Mouse (Mus musculus): ENCODE results near the gene Ermard.

Ermard gene

DNA sequence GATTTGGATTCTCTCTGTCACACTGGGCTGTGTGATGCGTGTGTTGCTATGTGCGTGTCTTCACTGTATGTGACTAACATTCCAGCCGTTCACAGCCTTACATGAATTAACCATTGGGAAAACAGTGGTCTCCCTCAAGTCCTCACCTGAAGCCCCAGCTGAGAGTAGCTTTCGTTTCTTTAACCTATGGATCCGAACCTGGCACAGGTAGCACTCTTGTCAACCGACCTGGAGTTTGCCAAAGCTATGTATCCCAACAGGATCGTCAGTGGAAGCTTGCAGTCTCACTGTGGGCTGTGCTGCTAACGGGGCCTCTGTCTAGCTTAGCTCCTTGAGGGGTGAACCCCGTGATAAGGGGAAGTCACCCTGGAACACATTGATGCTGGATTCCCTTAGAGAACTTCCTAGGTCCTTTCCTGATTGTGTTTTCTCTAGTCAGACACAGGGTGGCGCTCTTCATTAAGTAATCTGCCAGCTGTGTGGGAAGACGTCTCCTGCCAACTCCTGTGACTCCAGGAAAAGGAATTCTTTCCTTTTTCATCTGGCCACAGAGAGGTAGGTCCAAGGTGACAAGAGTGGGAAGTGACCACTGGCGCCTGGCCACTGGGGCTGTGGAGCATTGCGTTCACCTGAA is 24.5 kb downstream of the Ermard start:
- DNase-seq: peak; percentile 80 to 83

DNA sequence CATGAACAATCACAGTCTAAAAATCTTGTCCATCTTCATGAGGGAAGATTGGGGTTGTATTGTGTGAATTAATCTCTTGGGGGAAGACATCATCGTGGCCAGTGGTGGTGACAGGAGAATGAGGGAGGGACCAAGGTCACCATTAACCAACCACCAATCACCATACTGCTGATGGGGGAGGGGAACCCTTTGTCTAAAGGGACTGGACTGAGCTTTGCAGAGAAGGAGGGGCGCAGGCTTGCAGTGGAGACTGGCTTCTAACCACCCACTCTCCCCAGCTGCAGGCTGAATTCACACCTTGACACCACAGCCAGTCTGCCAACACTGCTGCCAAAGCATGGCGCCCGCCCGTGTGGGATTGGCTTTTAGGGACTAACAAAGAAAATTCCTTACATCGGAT is 25.1 kb downstream of the Ermard start:
- peak; percentile 54 to 63 for DNase-seq

- DNase-seq: no peak
Observed at GRCm38 (mm10) chr17:15066911-15067310, 25.9 kb downstream of the Ermard start.

GRCm38 (mm10) chr17:15068040-15068792 is 27.2 kb downstream of the Ermard start:
- peak; percentile 33 to 39 for DNase-seq

- DNase-seq: peak; percentile 30 to 35
Observed at GRCm38 (mm10) chr17:15069124-15069523, 28.1 kb downstream of the Ermard start.

DNA sequence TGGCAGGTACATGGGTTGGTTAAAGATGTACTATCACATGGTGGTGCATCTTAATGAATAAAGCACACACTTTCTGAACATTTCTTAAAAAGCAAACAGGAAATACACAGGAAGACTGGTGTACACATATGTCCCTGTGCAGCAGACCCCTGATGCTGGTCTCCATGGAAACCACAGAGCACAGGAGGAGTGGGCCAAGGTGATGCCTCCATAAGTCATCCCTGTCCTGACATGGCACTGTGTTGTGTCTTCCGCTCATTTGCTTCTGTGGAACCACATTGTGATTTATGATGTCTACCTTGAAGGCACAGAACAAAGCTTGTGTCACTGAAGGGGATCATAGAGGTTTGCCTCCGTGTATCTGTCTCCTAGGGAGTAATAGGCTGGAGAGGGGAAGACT is 31.2 kb downstream of the Ermard start:
- DNase-seq: no peak

DNA sequence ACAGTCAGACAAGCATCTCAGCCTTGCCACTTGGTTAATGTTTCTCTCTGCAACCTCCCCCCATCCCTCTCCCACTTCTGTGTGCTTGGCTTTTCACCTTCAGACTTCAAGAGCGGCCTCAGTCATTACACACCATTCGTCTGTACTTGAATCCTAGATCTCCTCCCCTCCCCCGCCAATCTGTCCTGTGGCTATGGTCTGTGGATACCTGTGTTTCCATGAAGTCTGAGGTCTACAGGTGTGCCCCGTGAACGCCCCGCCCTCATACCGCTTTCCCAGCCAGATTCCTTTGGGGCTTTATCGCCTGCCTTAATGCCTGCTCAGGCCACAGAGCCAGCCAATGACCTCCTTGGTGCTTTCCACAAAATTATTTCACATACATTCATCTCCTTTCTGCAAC is 34.0 kb downstream of the Ermard start:
- no peak for DNase-seq

GRCm38 (mm10) chr17:15077536-15077935 is 36.5 kb downstream of the Ermard start:
- DNase-seq: peak; percentile 75 to 81

- no peak for DNase-seq
Observed at GRCm38 (mm10) chr17:15084226-15084848, 43.3 kb downstream of the Ermard start.

DNA sequence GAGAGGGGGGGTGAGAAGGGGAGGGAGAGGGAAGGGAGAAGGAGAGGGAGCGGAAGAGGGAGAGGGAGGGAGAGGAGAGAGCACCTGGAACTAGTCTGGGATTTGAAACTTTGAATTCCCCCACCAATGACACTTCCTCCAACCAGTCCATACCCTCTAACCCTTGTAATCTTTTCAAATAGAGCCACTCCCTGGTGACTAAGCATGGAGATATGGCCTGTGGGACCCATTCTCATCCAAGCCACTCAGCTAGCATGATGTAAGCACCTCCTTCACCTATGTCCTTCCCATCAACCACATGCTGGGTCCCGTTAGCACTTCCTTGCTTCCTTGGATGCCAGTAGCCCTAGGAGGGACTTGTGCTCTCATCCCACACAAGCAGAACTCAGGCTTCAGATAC is 44.0 kb downstream of the Ermard start:
- DNase-seq: no peak

GRCm38 (mm10) chr17:15088166-15088565 is 47.2 kb downstream of the Ermard start:
- peak; percentile 33 to 36 for DNase-seq

DNA sequence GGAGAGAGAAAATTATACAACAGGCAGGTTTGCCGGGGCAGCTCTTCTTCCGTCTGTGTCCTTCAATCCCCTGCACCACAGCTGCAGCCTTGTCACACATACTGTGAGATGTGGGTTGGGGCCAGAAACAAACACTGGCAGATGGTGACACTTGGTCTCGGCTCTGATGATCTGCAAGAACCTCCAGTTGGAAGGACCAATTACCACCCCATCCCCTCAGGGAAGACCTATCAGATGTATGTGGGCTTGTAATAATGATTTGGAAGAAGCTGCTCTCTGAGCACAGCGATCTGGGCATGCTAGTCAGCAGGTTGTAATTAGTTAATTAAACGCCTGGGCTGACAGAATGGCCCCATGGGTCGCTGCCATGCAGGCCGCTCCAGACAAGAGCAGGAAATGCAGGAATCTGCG is 47.6 kb downstream of the Ermard start:
- DNase-seq: peak; percentile 83 to 86

- DNase-seq: no peak
Observed at GRCm38 (mm10) chr17:15091739-15092138, 50.7 kb downstream of the Ermard start.

GRCm38 (mm10) chr17:15093523-15093922 is 52.5 kb downstream of the Ermard start:
- DNase-seq: no peak

DNA sequence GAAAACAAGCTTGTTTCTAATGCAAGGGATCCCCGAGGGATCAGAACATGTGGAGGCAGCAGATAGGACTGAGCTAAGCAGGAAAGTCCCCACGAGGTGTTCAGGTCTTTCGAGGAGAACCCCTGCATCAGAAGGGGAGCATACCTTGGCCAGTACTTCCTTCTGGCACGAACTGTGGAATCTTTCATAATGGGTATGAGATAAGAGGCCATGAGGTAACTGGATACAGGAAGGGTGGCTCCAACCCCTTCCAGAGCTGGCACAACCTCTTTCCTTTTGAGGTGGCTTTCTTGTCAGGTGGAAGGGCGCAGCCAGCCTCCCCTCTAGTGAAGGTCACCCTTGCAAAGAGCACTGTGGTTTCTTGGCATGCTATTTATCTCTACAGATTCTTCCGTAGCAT is 55.8 kb downstream of the Ermard start:
- no peak for DNase-seq

- DNase-seq: no peak
Observed at GRCm38 (mm10) chr17:15098677-15099076, 57.7 kb downstream of the Ermard start.

GRCm38 (mm10) chr17:15101355-15101754 is 60.3 kb downstream of the Ermard start:
- peak; percentile 14 to 17 for DNase-seq

DNA sequence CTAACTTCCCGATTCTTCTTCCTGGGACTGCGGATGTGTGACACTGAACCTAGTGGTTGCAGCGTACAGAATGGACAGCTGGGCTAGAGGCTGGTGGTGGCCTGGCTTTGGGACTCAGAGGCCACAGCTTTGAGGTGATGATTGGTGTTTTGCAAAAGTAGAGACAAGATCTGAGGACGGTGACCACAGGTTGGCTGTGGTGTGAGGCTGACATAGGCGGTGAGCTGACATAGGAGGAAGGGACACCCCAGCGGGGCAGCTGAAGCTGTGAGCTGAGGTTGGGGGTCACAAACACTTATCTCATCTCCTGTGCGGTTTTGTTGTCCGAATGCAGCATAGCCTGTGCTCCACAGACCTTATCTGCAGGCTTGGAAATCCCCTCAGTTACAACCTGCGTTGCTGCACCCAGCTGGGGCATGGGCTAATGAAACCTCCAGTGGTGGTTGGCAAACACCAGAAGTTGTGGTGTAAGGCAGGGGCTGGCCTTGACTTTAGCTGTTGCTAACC is 66.2 kb downstream of the Ermard start:
- DNase-seq: no peak

DNA sequence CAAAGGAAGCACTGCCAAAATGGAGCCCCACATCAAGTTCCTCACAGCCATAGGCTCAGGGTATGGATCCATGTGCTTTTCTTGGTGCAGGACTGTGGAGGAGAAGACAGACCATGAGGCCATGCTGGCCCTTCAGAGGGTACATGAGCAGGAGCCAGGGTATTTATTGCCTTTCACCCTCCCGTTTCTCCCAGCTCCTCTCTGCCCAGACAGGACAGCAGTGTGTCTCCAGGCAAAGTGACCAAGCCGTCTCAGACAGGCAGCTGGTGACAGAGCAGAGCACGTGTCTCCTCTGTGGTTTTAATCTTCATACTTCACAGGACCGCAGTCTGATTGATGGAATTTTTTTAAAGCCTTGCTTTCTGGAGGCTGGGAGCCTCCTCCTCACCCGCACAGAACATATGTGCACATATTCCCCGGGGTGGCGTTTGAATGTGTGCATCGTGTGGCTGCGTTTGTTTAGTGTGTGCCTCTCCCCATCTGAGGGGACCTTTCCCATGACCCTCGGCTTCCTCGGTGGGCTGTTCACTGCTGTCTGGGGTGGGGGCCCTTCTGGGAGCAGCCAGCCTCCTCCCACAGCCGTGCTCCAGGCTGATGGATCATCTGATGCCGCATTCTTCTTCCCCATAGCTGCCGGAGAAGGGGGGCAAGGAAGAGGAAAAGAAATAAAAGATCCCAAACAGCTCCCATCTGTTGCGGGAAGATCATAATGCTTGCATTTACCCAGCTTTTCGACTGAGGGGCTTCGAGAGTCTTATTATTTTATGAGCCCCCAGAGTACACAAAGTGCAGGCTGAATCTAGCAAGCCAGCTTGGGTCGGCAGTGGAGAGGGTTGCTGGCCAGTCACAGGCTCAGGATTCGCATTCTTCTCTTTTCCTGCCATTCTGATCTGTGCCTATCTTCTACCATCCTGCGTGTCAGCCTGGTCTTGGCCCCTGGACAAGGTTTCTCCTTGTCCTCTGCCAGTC is 67.7 kb downstream of the Ermard start:
- peak in 1 of 2 experiments; percentile 10 for DNase-seq

GRCm38 (mm10) chr17:15115550-15115949 is 74.5 kb downstream of the Ermard start:
- DNase-seq: no peak

DNA sequence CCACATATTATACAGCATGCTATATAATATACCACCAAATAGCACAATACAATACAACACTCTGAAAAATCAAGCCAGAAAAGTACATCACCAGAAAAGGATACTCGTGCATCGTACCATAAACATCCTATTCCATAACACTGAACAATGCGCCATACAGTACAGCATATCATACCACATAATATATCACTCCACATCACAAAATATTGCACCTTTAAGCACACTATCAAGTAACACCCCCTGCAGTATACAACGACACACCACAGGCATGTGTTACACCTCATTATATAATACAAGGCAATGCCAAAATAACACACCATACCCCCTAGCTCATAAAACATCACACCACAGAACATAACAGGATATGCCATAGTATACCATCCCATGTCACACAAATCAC is 79.1 kb downstream of the Ermard start:
- DNase-seq: no peak

GRCm38 (mm10) chr17:15120569-15120968 is 79.6 kb downstream of the Ermard start:
- DNase-seq: no peak
